Mouse (Mus musculus) natural killer cell, adult 2 months (primary cell): ENCODE data around the gene Tmigd3.

Experiments used
- DNase-seq, 2 experiments: peaks; one replicate each; pipeline ENCODE4 v3.0.0; 2022; ENCODE audit warnings: low spot score in 2 of 2

The Tmigd3 gene

DNA sequence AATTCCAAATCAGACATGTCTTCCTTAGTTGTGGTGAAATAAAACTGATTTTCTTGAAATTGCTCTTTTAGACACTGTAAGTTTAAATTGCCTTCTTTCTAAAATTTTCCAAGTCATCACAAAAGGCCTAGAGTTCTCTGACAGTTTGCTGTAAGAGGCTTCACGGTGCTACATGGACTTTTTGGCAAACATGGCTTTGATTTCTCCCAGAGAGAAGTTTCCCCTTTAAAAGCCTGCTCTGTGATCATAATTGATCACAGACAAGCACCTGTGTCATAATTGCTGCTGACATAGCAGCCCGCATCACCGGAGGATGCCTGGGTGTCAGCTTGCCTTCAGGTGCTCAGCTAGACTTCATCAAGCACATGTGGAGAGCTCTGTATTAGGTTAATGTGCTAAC, at the start of gene Tmigd3, which contains the start of gene Adora3:
TSS of gene Tmigd3 (plus strand) at position 346 of the 400 bp plus-strand sequence.
TSS of gene Adora3 (plus strand) at position 301 of the 400 bp plus-strand sequence.
- no peak for DNase-seq

- DNase-seq: no peak
Measured at GRCm38 (mm10) chr3:105821504-105821903, 49.2 kb upstream of the Tmigd3 start.

DNA sequence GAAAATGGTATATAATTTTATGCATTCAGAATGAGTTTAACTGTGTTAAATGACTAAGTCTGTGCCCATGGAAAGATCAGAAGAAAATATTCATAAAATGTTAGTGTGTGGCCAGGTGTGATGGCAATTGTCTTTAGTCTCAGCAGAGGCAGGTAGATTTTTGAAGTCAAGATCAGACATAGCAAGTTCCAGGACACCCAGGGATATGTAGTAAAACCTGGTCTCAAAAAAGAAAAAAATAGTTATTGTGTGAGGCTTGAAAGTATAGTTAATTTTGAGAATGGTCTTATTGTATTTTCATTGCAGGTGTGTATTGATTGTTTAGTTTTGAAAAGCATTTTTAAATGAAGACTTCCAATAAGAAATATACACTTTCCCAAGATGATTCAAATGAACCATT, 47.1 kb upstream of the Tmigd3 start:
- no peak for DNase-seq

DNA sequence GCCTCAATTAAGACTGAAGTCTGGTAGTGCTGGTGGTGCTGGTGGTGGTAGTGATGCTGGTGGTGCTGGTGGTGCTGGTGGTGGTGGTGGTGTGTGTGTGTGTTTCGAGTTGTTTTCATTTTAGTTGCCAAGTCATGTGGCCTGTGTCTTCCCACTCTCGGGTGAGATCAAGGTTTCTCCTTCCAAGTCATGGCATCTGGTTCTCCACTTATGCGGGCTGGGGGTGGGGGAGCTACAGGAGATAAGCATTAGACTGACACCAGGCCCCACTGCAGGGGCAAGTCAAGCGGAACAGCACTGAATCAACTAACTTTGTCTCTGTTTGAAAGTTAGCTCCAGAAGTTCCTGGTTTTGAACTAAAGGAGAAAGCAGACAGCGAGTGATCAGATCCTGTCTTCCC, 46.6 kb upstream of the Tmigd3 start:
- DNase-seq: no peak

DNA sequence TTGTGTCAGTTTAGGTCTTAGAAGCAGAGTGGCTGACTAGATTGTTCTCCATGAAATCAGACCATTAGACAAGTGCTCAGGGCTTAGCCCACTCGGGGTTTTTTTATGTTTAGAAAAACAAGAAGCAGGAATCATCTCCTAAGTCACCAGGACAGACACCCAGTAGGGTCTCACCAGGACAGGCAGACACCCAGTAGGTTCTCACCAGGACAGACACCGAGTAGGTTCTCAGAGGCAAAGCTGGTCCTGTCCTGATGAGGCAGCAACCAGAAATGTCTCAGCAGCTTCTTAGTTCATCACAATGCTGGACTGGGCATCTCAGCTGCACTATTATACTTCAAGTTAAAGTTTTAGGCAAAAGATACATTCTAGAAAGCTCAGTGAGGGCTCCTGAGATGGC, 46.0 kb upstream of the Tmigd3 start:
- DNase-seq: no peak

DNA sequence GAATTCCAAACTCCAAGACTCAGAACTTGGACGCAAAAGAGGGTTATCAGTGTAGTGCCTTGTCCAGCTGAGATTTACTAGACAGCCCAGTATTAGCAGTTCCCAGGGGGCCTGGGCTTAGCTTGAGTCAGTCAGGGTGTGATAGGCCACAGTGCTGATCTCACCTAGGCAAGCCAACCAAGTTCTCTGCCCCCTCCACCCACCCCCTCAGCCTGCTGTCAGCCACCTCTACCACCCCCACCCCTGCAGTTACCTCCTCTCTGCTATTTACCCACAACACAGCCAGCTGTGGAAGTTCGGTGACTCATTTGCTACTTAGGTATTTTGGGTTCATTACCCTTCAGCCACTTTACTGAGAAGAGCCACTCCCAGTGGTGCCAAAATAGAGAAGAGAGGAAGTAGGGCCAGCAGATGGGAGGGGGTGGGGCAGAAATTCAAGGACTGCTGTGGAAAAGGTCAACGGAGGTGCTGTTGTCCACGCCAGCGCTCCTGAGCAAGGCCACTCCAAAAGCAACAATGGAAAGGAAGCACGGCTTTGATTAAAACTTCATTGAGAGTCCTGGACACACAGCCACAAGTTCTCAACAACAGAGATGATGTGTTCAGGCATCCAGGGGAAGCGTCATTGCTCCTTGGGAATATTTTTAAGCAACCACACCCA, 45.1 kb upstream of the Tmigd3 start:
- DNase-seq: peak; percentile 53 to 55

DNA sequence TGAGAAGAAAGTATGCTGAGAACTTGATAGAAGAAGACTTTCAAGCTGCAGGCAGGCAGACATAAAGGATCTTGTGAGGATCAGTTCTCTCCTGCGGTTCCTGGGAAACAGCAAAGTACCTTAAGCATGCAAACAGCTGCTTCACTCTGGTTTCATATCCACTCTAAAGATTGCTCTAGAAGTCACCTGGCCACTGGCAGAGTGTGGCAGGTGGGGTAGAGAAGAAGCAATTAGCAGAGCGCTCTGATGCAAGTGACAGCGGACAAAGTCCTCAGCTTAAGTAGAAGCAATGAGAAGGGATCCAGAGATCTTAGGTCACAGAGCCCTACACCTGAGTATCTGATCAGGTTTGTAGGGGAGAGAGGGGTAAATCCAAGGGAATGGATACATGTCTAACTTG, 39.1 kb upstream of the Tmigd3 start:
- DNase-seq: no peak

- no peak for DNase-seq
Measured at GRCm38 (mm10) chr3:105835875-105836274, 34.8 kb upstream of the Tmigd3 start.

DNA sequence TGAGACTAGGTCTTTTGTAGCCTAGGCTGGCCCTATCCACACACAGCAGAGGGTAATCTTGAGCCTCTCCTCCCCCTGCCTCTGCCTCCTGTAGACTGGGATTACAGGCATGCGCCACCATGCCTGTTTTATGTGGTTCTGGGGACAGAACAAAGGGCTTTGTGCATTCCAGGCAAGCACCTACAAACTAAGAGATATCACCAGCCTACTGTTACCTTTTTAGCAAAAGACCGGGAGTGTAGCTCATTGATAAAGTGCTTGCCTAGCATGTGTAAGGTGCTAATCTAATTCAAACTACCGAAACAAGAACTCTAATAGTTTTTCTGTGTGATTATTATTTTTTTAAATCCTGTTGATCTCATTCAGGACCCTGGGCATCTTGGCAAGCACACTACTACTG, 33.8 kb upstream of the Tmigd3 start:
- DNase-seq: no peak

- DNase-seq: no peak
Measured at GRCm38 (mm10) chr3:105838655-105839054, 32.0 kb upstream of the Tmigd3 start.

DNA sequence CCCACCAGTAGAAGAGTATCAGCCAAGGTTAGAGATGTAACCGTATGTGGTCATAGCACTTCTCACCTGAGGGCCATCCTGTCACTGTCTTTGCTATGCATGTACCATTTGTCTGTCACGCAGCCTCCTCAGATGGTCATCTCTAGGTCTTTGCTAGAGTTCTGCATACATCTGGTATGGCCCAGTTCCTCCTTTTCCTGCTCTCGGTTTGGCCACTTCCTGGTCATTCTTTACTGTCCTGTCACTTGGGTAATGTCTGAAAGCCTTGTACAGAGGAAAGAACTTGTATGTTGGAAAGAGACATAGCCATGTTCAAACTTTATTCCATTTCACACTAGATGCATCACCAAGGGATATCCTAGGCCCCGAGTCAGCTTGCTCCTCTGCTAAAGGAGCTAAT, 30.9 kb upstream of the Tmigd3 start:
- no peak for DNase-seq

DNA sequence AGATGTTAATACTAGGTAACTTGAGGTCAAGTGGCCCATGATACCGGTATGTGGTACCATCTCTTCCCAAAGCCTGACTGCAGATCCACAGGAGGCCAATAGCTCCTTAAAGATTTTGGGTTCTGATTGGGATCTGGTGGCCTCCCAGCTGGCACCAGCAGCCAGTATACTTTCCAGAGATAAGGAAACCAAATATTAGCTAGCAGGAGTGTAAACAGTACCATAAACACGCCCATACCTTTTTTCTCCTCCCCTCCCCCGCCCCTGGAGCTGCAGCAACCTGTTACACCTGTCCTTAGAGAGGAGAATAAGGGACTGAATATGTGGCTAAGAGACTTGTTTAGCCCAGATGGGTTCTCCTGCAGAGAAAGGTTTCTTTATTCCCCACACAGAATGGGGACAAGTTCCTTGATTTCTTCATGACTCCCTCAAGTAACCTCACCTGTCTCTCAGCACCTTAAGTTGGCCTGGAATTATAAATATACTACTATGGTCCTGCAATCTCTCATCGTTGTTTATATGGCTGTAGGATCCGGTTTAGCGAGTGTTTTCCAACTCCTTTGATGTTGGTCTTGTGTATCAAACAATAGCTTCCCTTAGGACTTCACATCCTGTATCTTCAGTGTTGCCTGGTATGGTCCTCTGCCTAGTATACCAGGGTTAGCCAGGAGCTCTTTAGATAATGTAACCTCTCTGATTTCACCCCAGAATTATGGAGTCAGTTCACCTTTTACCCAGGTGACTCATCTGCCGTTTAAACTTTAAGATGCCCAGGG, 24.2 kb upstream of the Tmigd3 start:
- no peak for DNase-seq

GRCm38 (mm10) chr3:105853781-105854180, 16.9 kb upstream of the Tmigd3 start:
- DNase-seq: no peak

- no peak for DNase-seq
Measured at GRCm38 (mm10) chr3:105854786-105855185, 15.9 kb upstream of the Tmigd3 start.

DNA sequence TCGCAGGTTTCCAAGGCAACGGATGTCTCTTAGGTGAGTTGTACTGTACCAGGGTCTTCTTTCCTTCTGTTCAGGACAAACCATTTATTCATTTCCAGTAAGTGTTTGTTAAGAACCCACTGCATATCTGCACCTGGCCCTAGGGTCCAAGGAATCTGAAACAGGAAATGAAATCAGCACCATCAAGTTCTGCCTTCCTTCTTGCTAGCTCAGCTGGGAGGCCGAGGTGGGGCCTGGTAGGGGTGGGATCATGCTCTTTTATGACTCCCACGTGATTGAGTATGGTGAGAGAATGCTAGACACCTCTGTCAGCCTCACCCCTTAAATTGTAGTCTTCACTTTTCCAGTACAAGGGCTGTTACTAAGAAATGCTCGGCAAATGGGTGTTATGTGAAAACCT, 13.2 kb upstream of the Tmigd3 start:
- DNase-seq: no peak

GRCm38 (mm10) chr3:105861747-105862366, 8.8 kb upstream of the Tmigd3 start:
- no peak for DNase-seq

DNA sequence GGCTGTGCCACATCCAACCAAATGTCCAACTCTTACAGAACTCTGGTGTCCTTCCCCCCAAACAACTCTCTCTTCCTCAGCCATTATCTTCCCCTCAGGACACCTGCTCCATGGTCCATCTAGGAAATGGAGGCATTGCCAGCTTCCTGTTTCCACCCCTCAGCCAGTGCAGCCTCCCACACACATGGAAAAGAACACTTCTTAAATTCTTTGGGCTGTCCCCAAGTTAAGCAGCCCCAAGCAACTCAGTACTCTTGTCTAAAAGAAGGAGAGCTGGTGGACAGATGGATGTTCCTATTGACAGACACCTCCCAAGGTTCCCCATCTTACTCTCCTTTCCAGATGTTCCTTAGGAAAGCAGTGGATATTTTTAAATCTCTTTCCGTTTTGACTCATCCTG, 6.6 kb upstream of the Tmigd3 start:
- DNase-seq: no peak

GRCm38 (mm10) chr3:105865122-105865521, 5.6 kb upstream of the Tmigd3 start:
- no peak for DNase-seq

GRCm38 (mm10) chr3:105868135-105868534, 2.6 kb upstream of the Tmigd3 start:
- DNase-seq: no peak

DNA sequence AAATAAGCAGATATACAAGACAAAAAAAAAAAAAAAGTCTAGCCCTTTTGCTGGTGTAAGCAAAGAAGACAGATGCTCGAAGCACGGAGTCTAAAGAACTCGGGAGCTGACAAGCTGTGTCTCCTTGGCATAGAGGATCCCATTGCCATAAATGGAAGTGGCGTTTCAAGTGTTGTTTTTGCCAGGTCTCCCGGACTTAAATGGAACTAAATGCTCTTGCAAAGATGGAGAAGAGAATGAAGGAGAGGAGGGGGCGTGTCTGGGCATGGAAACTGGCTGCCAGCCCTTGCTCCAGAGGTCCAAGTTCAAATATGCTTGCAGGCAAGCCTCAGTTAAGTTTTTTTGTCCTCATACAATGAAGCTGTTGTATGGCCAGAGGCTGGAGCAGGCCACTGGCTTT, 1.3 kb downstream of the Tmigd3 start:
- DNase-seq: no peak

GRCm38 (mm10) chr3:105872579-105872978, 1.9 kb downstream of the Tmigd3 start:
- DNase-seq: no peak

DNA sequence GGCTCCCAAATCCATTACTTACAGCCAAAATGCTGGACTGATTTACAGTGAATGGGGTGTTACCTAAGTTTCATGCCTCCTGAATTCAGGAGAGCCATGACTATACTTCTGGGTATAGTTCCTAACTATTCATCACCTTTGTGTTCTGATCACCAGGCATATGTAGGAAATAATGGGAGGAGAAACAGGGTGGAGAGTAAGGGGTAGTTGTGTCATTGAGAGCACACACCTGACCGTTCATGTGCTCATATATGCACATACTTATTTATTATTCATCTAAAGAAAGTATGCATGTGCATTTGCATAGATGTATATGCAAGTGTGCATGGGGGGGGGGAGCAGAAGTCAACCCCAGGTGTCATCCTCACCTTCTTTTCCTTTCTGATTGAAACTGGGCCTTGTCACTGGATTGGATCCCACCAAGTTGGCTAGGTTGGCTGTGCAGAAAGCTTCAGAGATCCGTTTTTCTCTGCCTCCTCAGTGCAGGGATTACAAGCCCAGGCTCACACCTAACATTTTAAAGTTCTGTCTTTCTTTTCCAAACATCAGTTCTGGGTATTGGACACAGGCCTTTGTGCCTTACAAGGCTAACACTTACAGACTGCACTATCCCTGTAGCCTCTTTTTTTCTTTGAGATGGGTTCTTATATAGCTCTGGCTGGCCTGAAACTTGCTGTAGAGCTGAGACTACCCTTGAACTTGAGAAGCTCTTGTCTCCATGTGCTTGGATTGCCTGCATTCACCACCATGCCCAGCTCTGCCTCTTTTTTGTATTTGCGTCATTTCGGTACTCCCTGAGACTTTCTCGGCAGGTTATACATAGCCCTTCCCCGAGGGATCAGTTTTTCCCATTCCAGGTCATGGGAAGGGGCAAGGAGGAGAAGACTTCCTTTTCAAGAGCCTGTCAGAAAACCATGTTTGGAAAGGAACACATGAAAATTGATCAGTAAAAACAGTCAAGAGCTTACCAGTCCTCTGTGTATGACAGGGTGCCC, 3.0 kb downstream of the Tmigd3 start:
- DNase-seq: no peak
